In genomic region chr5:64158501-64158900, GRCm38 (mm10) we compare ENCODE assay signal across 7 mouse cellular contexts. TPM values are rescaled to one million over a fixed set of nuclear protein-coding genes. Genes with fewer than 3 reads are reported as not detected.
DNase-seq lines count a peak whose midpoint lies in the region; ATAC-seq lines count a peak whose summit lies in the region.

No protein-coding gene starts in this region.

- H3K27ac ChIP-seq in heart, embryonic 15.5 days: no peak overlapping the region
- H3K27ac ChIP-seq in hindbrain, embryonic 14.5 days: no peak overlapping the region
- no peak overlapping the region for H3K27ac ChIP-seq in midbrain, embryonic 14.5 days (replicated peaks; ENCODE audit: low read depth, low read length)

- H3K4me2 ChIP-seq in heart, embryonic 15.5 days: peak overlapping the region; percentile 100
- peak overlapping the region; percentile 99 for H3K4me2 ChIP-seq in hindbrain, embryonic 14.5 days (replicated peaks)
- H3K4me2 ChIP-seq in midbrain, embryonic 14.5 days (ENCODE audit: low read length): peak overlapping the region; percentile 100

- H3K4me1 ChIP-seq in heart, embryonic 15.5 days (replicated peaks): peaks cover 31% of the 10 kb centered on the region
- peaks cover 9% of the 10 kb centered on the region for H3K4me1 ChIP-seq in hindbrain, embryonic 14.5 days (replicated peaks; ENCODE audit: control insufficient read depth, insufficient read depth, low read length)
- 0 out of 2 replicates have a peak, but pooled peaks cover 4% of the 10 kb centered on the region for H3K4me1 ChIP-seq in midbrain, embryonic 14.5 days (ENCODE audit: control insufficient read depth, insufficient read depth, low read length)

- ATAC-seq in heart, embryonic 15.5 days (replicated peaks; ENCODE audit: insufficient number of reproducible peaks, insufficient read depth, low FRiP score, low read depth): no peak
- no peak for ATAC-seq in hindbrain, embryonic 14.5 days (ENCODE audit: low FRiP score)
- no peak for ATAC-seq in midbrain, embryonic 14.5 days (ENCODE audit: low FRiP score, low TSS enrichment)

- H3K9ac ChIP-seq in heart, embryonic 15.5 days: no peak overlapping the region
- no peak overlapping the region for H3K9ac ChIP-seq in hindbrain, embryonic 14.5 days
- no peak overlapping the region for H3K9ac ChIP-seq in midbrain, embryonic 14.5 days (replicated peaks; ENCODE audit: low read length)

- 0 out of 2 replicates have a peak, but pooled peaks cover 5% of the 10 kb centered on the region for H3K27me3 ChIP-seq in heart, embryonic 15.5 days
- peaks cover 35% of the 10 kb centered on the region for H3K27me3 ChIP-seq in hindbrain, embryonic 14.5 days (ENCODE audit: control insufficient read depth, insufficient read depth, low read length)
- peaks cover 27% of the 10 kb centered on the region for H3K27me3 ChIP-seq in midbrain, embryonic 14.5 days (ENCODE audit: control insufficient read depth, insufficient read depth, low read length)

- no peaks in the 10 kb centered on the region for H3K36me3 ChIP-seq in heart, embryonic 15.5 days
- H3K36me3 ChIP-seq in hindbrain, embryonic 14.5 days (replicated peaks; ENCODE audit: control insufficient read depth, insufficient read depth): no peaks in the 10 kb centered on the region
- H3K36me3 ChIP-seq in midbrain, embryonic 14.5 days (ENCODE audit: control insufficient read depth, insufficient read depth, low read length): no peaks in the 10 kb centered on the region

- no peaks in the 10 kb centered on the region for H3K9me3 ChIP-seq in heart, embryonic 15.5 days (replicated peaks)
- H3K9me3 ChIP-seq in hindbrain, embryonic 14.5 days (ENCODE audit: control insufficient read depth, low read length): no peaks in the 10 kb centered on the region
- no peaks in the 10 kb centered on the region for H3K9me3 ChIP-seq in midbrain, embryonic 14.5 days (ENCODE audit: control insufficient read depth, low read length)

- 0 out of 2 replicates have a peak overlapping the region, but pooled peaks have one; percentile 5 for H3K4me3 ChIP-seq in heart, embryonic 15.5 days
- H3K4me3 ChIP-seq in hindbrain, embryonic 14.5 days (replicated peaks; ENCODE audit: low read length): 0 out of 2 replicates have a peak overlapping the region, but pooled peaks have one; percentile 63
- no peak overlapping the region for H3K4me3 ChIP-seq in midbrain, embryonic 14.5 days (replicated peaks; ENCODE audit: low read depth, low read length)

- DNase-seq in heart, adult 18-20 months: no peak
- peak; percentile 44 for DNase-seq in MEL-GATA-1-ER (ENCODE audit: extremely low read depth, low read depth)
- no peak for DNase-seq in hindbrain, embryonic 14.5 days (ENCODE audit: low spot score)
- DNase-seq in midbrain, embryonic 14.5 days: no peak
- DNase-seq in testis, postnatal 14 days (ENCODE audit: low spot score): no peak
- DNase-seq in layer of hippocampus, postnatal 14 days (ENCODE audit: low spot score in 2 of 2): no peak

- WGBS in heart, embryonic 15.5 days: 51% methylated on average over 4 of the region's 4 CpGs
- 39% methylated on average over 4 of the region's 4 CpGs for WGBS in hindbrain, embryonic 14.5 days
- 47% methylated on average over 4 of the region's 4 CpGs for WGBS in midbrain, embryonic 14.5 days

RNA-seq across cellular contexts. Expression of gene Tbc1d1, which starts 2.4 kb away (rescaled TPM):
- 23.0 and 26.2 TPM in 2 replicates for polyA plus RNA-seq in heart, embryonic 15.5 days (2015; fragmentation: Nextera tagmentation; extraction: Ambion mirVana)
- 10 to 100 TPM; 11.0 to 13.3 TPM for total RNA-seq in heart, adult 18-20 months (2021)
- 15.4 and 15.5 TPM in 2 replicates for polyA plus RNA-seq in hindbrain, embryonic 14.5 days (2014; fragmentation: Nextera tagmentation; extraction: Ambion mirVana)
- 9.3 and 11.7 TPM in 2 replicates for polyA plus RNA-seq in midbrain, embryonic 14.5 days (2014; fragmentation: Nextera tagmentation; extraction: Ambion mirVana)
- total RNA-seq in layer of hippocampus, postnatal 14 days (2021): 10 to 100 TPM; 25.2 to 30.5 TPM
